Mouse (Mus musculus): Measurements from ENCODE around the gene Lrp4.

- TF ChIP-seq CTCF (IDR thresholded peaks at IDR 0.05; ENCODE audit: control insufficient read depth, insufficient read depth, low read length) (no peak), POLR2A (IDR thresholded peaks at IDR 0.05; ENCODE audit: borderline replicate concordance, control insufficient read depth, low read depth, low read length) (no peak)
These were observed 951 bp downstream of the Lrp4 start for GRCm38 (mm10) chr2:91458252-91458672.
